Mouse (Mus musculus) hindbrain, embryonic 11.5 days (tissue): Measurements from ENCODE around the gene Pcyox1. TPM values are rescaled to one million over a fixed set of nuclear protein-coding genes. Genes with fewer than 3 reads are reported as not detected.
"Not testable (repeated sequence)": the region's sequence is repeated elsewhere in the genome, so short reads cannot be mapped to it uniquely, and the experiment has no call there.

Experiments used
- ATAC-seq: fragments of 200-750 bp; cut with Nextera tagmentation; 2 replicates; pipeline ENCODE4 v1.8.0; 2017; ENCODE audit warnings: mild to moderate bottlenecking, moderate TSS enrichment, moderate library complexity; ENCODE audit not compliant: low FRiP score
- DNase-seq: peaks from one replicate; pipeline ENCODE4 v3.0.0-alpha.2; 2015; ENCODE audit warnings: low spot score
- H3K27ac ChIP-seq: fragments of 300-500 bp; sonication (generic); 2 replicates; pipeline ENCODE4 v1.5.1; 2014; ENCODE audit warnings: mild to moderate bottlenecking, low read depth, low read length
- H3K27me3 ChIP-seq: fragments of 300-500 bp; sonication (generic); 2 replicates; pipeline ENCODE4 v1.6.1; 2014; ENCODE audit warnings: mild to moderate bottlenecking, low read length, moderate library complexity, mixed read lengths; ENCODE audit not compliant: control insufficient read depth, insufficient read depth
- H3K36me3 ChIP-seq: fragments of 300-500 bp; sonication (generic); 2 replicates; pipeline ENCODE4 v1.6.1; 2014; ENCODE audit warnings: mild to moderate bottlenecking, low read length, moderate library complexity, mixed read lengths; ENCODE audit not compliant: control insufficient read depth, insufficient read depth
- H3K4me1 ChIP-seq: fragments of 300-500 bp; sonication (generic); replicated peaks from 2 replicates; pipeline ENCODE4 v1.6.1; 2014; ENCODE audit warnings: low read length, mixed read lengths; ENCODE audit not compliant: control insufficient read depth, insufficient read depth
- H3K4me2 ChIP-seq: fragments of 300-500 bp; sonication (generic); replicated peaks from 2 replicates; pipeline ENCODE4 v1.6.1; 2014; ENCODE audit warnings: mild to moderate bottlenecking, low read depth, low read length
- H3K4me3 ChIP-seq: fragments of 300-500 bp; sonication (generic); 2 replicates; pipeline ENCODE4 v1.5.1; 2014; ENCODE audit warnings: low read depth, low read length
- H3K9ac ChIP-seq: fragments of 300-500 bp; sonication (generic); 2 replicates; pipeline ENCODE4 v1.6.1; 2014; ENCODE audit warnings: low read depth, low read length
- H3K9me3 ChIP-seq: fragments of 300-500 bp; sonication (generic); 2 replicates; pipeline ENCODE4 v1.6.1; 2016; ENCODE audit warnings: low read length; ENCODE audit not compliant: control insufficient read depth
- whole genome bisulfite sequencing: fragments of 180-500 bp; shearing (Covaris S2); extraction: QIAGEN DNeasy Blood & Tissue Kit; methylation state at CpG from one replicate; pipeline ENCODE4 v1.1.7; 2014; 5-methylcytosine and 5-hydroxymethylcytosine counted together
- polyA plus RNA-seq: library from polyadenylated mRNA; unstranded; fragments of >200 nt; fragmentation: Nextera tagmentation; extraction: Ambion mirVana; gene quantifications from 2 replicates; pipeline ENCODE4 v1.2.1, GENCODE M21; 2014

The Pcyox1 gene
- polyA plus RNA-seq, 1 experiment from 2014 or later: 107 TPM

DNA sequence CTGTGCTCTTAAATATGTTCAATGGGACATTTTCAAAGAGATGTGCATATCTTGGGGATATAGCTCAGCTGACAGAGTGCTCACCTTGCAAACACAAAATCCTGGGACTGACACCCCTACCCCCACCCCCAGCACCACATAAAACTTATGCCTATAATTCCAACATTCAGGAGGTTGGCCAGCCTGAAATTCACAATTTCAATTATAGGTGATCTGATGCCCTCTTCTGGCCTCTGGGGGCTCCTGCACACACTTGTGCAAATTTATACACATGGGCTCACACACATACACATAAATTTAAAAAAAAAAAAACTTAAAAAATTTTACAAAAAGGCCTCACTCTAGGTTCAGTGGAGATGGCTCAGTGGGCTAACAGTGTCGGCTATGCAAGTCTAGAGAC lies 3.8 kb downstream of the Pcyox1 start:
- Histone ChIP-seq H3K4me1 (peaks cover 8% of the 10 kb centered on the region; the same call in 1 of the 2 replicates), H3K27ac (no peak overlapping the region), H3K9me3 (no peaks in the 10 kb centered on the region), H3K27me3 (no peaks in the 10 kb centered on the region), H3K4me3 (no peak overlapping the region), H3K36me3 (peaks cover 19% of the 10 kb centered on the region), H3K4me2 (no peak overlapping the region), H3K9ac (no peak overlapping the region)
- DNase-seq: no peak
- 93% methylated on average over 1 of the region's 1 CpGs for WGBS
- ATAC-seq: no peak

DNA sequence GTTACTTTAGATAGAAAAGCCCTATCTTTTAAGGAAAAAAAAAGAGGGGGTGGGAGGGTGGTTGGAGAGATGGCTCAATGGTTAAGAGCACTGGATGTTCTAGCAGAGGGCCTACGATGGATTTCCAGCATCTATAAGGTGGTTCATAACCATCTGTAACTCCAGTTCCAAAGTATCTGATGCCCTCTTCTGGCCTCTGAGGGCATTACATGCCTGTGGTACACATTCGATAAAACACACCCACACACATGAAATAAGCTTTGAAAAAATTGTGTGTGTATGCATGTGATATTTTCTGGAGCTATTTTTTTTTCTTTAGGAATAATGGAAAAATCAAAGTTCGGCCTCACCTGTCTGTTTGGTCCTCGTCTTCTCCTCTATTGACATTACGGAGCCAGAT lies 5.6 kb downstream of the Pcyox1 start:
- no peaks in the 10 kb centered on the region for H3K27me3 ChIP-seq

DNA sequence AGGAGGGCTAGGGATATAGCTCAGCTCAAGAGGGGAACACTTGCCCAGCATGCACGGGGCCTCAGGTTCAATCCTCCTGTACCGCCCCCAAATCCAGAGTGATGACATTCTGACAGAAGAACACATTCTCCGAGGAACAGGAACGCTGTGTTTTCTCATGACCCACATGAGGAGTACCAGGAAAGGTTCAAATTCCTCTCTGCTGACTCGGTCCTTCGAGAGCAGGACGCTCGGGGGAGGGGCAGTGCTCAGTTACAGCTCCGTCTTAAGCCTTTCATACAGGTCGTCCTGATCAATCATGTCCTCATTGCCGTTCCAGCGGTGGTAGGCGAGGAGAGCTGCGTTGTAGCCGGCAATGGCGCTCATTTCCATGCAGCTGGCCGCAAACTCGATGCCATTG lies 8.5 kb downstream of the Pcyox1 start:
- Histone ChIP-seq H3K27ac (no peak overlapping the region), H3K9ac (no peak overlapping the region), H3K9me3 (no peaks in the 10 kb centered on the region), H3K36me3 (peaks cover 23% of the 10 kb centered on the region), H3K4me3 (no peak overlapping the region), H3K4me2 (no peak overlapping the region), H3K4me1 (no peaks in the 10 kb centered on the region), H3K27me3 (no peaks in the 10 kb centered on the region)
- DNase-seq (no peak), ATAC-seq (no peak)
- WGBS: 87% methylated on average over 18 of the region's 18 CpGs

More for the DNA sequence above, 5.6 kb downstream of the Pcyox1 start:
- Histone ChIP-seq H3K4me1 (peaks cover 8% of the 10 kb centered on the region; the same call in 1 of the 2 replicates), H3K9me3 (no peaks in the 10 kb centered on the region), H3K9ac (no peak overlapping the region), H3K27ac (no peak overlapping the region), H3K36me3 (peaks cover 19% of the 10 kb centered on the region), H3K4me3 (no peak overlapping the region), H3K4me2 (no peak overlapping the region)
- no peak for ATAC-seq
- DNase-seq: peak; percentile 42
- WGBS: 96% methylated on average over 5 of the region's 5 CpGs

DNA sequence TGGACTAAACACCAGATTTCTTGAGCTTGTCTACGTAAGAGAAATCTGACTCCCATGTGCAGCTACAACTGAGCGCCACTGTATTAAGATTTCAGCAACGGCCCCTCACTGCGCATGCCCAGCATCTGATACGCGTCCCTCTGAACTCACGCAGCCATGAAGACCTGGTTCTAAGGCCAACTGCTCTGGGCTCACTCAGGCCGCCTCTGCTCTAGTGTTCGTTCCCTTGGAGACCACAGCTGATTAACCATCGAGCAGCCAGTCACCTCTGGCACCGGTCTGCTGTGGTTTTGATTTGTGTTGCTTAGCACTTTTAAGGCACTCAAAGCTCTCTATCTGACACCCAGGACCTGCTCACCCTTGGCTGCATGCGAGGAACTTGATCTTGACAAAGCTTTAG lies 9.6 kb downstream of the Pcyox1 start:
- Histone ChIP-seq H3K9ac (no peak overlapping the region), H3K4me3 (no peak overlapping the region), H3K27ac (no peak overlapping the region), H3K9me3 (no peaks in the 10 kb centered on the region), H3K4me2 (no peak overlapping the region), H3K4me1 (no peaks in the 10 kb centered on the region), H3K27me3 (no peaks in the 10 kb centered on the region), H3K36me3 (peaks cover 23% of the 10 kb centered on the region)
- no peak for DNase-seq
- no peak for ATAC-seq
- WGBS: 88% methylated on average over 12 of the region's 12 CpGs

DNA sequence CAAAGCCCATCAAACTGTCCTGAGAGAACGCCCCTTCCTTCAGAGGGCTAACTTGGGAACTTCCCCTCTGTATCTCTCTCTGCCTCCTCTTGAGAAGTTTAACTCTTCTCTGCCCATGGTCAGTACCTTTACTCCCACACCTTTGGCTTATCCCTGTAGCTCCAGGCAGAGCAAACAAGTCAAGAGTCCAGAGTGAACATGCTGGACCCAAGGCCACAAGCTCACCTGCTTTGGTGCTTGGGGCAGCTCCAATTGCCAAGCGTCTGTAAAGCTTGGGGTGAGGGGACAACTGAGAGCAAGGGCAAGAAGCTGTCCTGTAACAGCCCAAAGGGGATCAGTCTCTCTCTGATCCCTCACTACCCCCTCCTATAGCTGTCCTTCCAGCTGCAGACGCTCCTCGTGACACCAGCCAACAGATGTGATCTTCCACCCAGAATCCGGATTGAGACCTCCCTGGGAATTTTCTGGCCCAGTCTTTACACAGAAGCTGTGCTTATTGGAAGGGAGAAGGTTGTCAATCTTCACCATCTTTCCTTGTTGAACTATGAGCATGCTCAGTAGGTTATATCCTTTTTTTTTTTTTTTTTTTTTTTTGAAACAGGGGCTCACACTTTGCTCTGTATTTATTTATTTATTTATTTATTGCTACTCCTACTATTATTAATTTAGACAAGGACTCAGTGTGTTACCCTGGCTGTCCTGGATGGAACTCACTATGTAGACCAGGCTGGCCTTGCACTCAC lies 11.4 kb downstream of the Pcyox1 start:
- Histone ChIP-seq H3K9me3 (no peaks in the 10 kb centered on the region), H3K4me1 (no peaks in the 10 kb centered on the region), H3K9ac (no peak overlapping the region), H3K4me3 (no peak overlapping the region), H3K27ac (no peak overlapping the region), H3K36me3 (peaks cover 7% of the 10 kb centered on the region; the same call in 1 of the 2 replicates), H3K27me3 (no peaks in the 10 kb centered on the region), H3K4me2 (no peak overlapping the region)
- ATAC-seq (no peak), DNase-seq (no peak)
- 84% methylated on average over 5 of the region's 5 CpGs for WGBS

DNA sequence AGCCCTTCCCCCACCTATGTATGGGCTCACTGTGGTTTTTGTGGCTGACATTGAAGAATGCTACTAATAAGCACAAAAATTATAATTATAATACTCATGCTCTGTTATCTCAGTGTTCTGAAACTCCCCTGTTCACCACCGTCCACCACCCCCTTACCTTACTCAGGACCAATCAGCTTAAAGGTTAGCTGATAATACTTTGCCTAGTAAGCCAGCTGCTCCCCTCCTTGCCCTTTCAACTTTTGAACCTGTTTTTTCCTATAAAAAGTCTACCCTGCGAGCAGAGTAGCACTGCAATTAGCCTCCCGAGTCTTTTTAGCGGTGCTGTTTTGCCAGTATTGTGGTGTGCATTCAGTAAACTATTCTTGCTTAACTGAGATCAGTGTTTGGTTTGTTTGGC lies 12.3 kb downstream of the Pcyox1 start:
- Histone ChIP-seq H3K27ac (no peak overlapping the region), H3K4me2 (no peak overlapping the region), H3K9me3 (no peaks in the 10 kb centered on the region), H3K4me3 (no peak overlapping the region), H3K9ac (no peak overlapping the region), H3K36me3 (0 out of 2 replicates have a peak, but pooled peaks cover 4% of the 10 kb centered on the region), H3K4me1 (no peaks in the 10 kb centered on the region), H3K27me3 (no peaks in the 10 kb centered on the region)
- WGBS: 80% methylated on average over 4 of the region's 4 CpGs
- no peak for ATAC-seq
- DNase-seq: no peak

DNA sequence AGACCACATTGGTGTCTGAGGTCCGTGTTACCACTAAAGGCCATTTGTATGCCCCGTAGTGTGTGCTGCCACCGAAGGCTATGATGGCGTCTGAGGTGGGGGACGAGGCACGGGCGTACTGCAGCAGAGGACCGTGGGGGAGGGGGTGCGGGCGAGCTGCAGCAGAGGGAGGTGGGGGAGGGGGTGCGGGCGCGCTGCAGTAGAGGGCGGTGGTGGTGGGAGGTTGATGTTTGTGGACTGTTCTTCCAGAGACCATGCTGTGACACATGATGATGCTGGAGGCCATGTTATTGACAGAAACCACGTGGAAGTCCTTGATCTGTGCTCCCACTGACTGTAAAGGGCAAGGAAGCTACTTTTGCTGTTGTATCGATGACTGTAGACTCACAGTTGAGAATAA lies 13.6 kb downstream of the Pcyox1 start:
- 0 out of 2 replicates have a peak, but pooled peaks cover 6% of the 10 kb centered on the region for H3K36me3 ChIP-seq
- no peaks in the 10 kb centered on the region for H3K27me3 ChIP-seq
- WGBS: 48% methylated on average over 16 of the region's 16 CpGs
- H3K27ac ChIP-seq: no peak overlapping the region
- no peak overlapping the region for H3K4me2 ChIP-seq
- no peak overlapping the region for H3K4me3 ChIP-seq
- no peaks in the 10 kb centered on the region for H3K4me1 ChIP-seq
- DNase-seq (no peak), ATAC-seq (no peak)
- H3K9me3 ChIP-seq: no peaks in the 10 kb centered on the region
- no peak overlapping the region for H3K9ac ChIP-seq

DNA sequence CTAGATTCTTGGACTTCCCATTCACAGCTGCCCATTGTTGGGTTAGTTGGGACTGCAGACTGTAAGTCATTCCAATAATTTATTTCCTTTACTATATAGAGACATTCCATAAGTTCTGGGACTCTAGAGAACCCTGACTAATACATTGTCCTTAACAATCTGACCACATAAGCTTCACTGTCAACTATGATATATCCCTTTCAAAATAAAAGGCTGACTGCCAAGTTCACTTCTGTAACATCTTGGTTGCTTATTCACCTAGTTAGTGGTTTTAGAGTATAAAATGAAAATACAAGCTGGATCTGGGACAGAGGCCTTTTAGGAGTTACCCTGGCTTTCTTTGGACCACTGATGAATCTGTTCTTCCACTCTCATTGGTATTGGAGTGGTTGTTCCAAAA lies 14.4 kb downstream of the Pcyox1 start:
- no peak for DNase-seq
- H3K4me3 ChIP-seq: no peak overlapping the region
- H3K4me1 ChIP-seq: no peaks in the 10 kb centered on the region
- no peak overlapping the region for H3K9ac ChIP-seq
- H3K27ac ChIP-seq: no peak overlapping the region
- no peaks in the 10 kb centered on the region for H3K27me3 ChIP-seq
- no peak overlapping the region for H3K4me2 ChIP-seq
- H3K36me3 ChIP-seq: peaks cover 6% of the 10 kb centered on the region; the same call in 1 of the 2 replicates
- H3K9me3 ChIP-seq: no peaks in the 10 kb centered on the region
- no peak for ATAC-seq

DNA sequence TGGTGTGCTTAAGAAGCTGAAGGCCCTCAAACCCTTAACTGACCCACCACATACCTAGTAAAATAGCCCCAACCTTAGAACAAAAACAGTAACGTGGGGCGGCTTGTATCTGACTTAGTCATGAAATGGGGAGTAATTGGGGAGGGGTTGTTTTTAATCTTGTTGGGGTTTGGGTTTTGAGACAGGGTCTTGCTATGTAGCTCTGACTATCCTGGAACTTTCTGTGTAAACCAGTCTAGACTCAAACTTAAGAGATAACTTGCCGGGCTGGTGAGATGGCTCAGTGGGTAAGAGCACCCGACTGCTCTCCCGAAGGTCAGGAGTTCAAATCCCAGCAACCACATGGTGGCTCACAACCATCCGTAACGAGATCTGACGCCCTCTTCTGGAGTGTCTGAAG lies 16.8 kb downstream of the Pcyox1 start:
- not testable (repeated sequence) for H3K9me3 ChIP-seq, H3K4me3 ChIP-seq, H3K4me2 ChIP-seq, H3K36me3 ChIP-seq, ATAC-seq, H3K4me1 ChIP-seq, H3K9ac ChIP-seq, H3K27me3 ChIP-seq, H3K27ac ChIP-seq, DNase-seq
- 74% methylated on average over 6 of the region's 8 CpGs for WGBS
